8 mouse cellular contexts compared by ENCODE assay signal in the genomic region with DNA sequence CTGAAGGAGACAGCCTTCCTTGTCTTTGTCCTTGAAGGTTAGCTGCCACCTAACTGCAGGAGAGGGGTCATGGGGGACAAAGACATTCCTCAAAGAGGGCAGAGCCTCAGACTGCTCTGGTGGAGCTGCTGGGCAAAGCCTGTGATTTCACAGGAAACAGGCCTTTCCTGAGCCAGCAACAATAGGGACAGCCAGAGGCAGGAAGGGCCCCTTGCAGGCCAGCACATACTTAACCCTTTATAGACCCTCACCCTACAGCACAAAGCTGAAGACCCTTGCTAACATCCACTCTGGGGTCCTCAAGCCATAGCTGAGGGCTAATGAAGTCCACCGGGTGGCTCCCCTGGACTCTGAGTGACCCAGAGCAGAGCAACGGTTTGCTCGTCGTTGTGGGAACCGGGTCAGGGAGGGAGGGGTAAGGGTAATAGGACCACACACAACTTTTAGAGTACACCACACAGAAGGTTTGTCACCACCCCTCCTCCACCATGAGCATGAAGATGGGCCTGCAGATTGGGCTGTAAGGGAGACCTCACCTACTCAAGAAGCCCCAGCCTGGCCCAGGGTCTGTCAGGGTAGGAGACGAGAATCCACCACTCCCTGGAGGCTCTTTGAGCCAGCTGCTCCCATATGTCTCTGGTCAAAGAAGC. TPM values are rescaled to one million over a fixed set of nuclear protein-coding genes. Genes with fewer than 3 reads are reported as not detected.
A peak's percentile ranks its signal among the peaks of the same experiment; 100 is the strongest.
DNase-seq lines count a peak whose midpoint lies in the region; ATAC-seq and TF ChIP-seq lines count a peak whose summit lies in the region.

No protein-coding gene starts in this region.

- peak overlapping the region; percentile 8; the same call in 1 of the 2 replicates for H3K9ac ChIP-seq in hindbrain, embryonic 13.5 days
- 0 out of 2 replicates have a peak overlapping the region, but pooled peaks have one; percentile 15 for H3K9ac ChIP-seq in liver, embryonic 13.5 days

- H3K9me3 ChIP-seq in hindbrain, embryonic 13.5 days, result no peaks in the 10 kb centered on the region
- H3K9me3 ChIP-seq in liver, embryonic 13.5 days (replicated peaks), result no peaks in the 10 kb centered on the region

- WGBS in hindbrain, embryonic 13.5 days, result 24% methylated on average over 6 of the region's 6 CpGs
- WGBS in liver, embryonic 13.5 days (ENCODE audit: insufficient replicate concordance), result 23% methylated on average over 6 of the region's 6 CpGs
- 59% methylated on average over 6 of the region's 6 CpGs for WGBS in small intestine, adult 2 months

- peak overlapping the region; percentile 62; the same call in 1 of the 2 replicates for H3K27ac ChIP-seq in hindbrain, embryonic 13.5 days
- peak overlapping the region; percentile 57 for H3K27ac ChIP-seq in liver, embryonic 13.5 days
- peak overlapping the region; percentile 62 for H3K27ac ChIP-seq in small intestine, adult 2 months (ENCODE audit: insufficient read depth, low read depth, low read length)

- no peak for ATAC-seq in hindbrain, embryonic 13.5 days (ENCODE audit: low FRiP score)
- ATAC-seq in liver, embryonic 13.5 days (ENCODE audit: low read depth), result no peak

- no peak overlapping the region for H3K4me2 ChIP-seq in hindbrain, embryonic 13.5 days
- no peak overlapping the region for H3K4me2 ChIP-seq in liver, embryonic 13.5 days

- no peaks in the 10 kb centered on the region for H3K27me3 ChIP-seq in hindbrain, embryonic 13.5 days
- H3K27me3 ChIP-seq in liver, embryonic 13.5 days, result no peaks in the 10 kb centered on the region
- H3K27me3 ChIP-seq in small intestine, adult 2 months (ENCODE audit: control insufficient read depth, insufficient read depth, low read length), result no peaks in the 10 kb centered on the region

- peak; percentile 61 for DNase-seq in 416B (ENCODE audit: low read depth)
- DNase-seq in embryo, embryonic 10.5 days (ENCODE audit: low spot score), result peak; percentile 72
- no peak for DNase-seq in liver, embryonic 13.5 days
- no peak for DNase-seq in layer of hippocampus, adult 8-10 months (ENCODE audit: low spot score in 2 of 2)
- DNase-seq in cerebellum, adult 18-20 months, result no peak
- DNase-seq in right cerebral cortex, postnatal 14 days, result no peak

- TF ChIP-seq POLR2A in small intestine, adult 2 months (IDR thresholded peaks at IDR 0.05; ENCODE audit: low read depth, low read length), result no peak

- H3K4me3 ChIP-seq in hindbrain, embryonic 13.5 days, result no peak overlapping the region
- H3K4me3 ChIP-seq in liver, embryonic 13.5 days (replicated peaks), result no peak overlapping the region
- no peak overlapping the region for H3K4me3 ChIP-seq in small intestine, adult 2 months (ENCODE audit: low read depth, low read length)

- TF ChIP-seq CTCF in small intestine, adult 2 months (IDR thresholded peaks at IDR 0.05; ENCODE audit: extremely low read depth, insufficient read length, insufficient replicate concordance, low read depth, low read length), result no peak

- no peaks in the 10 kb centered on the region for H3K36me3 ChIP-seq in hindbrain, embryonic 13.5 days
- H3K36me3 ChIP-seq in liver, embryonic 13.5 days, result peaks cover 56% of the 10 kb centered on the region
- 0 out of 2 replicates have a peak, but pooled peaks cover 1% of the 10 kb centered on the region for H3K36me3 ChIP-seq in small intestine, adult 2 months (ENCODE audit: control insufficient read depth, insufficient read depth, low read length)

- H3K4me1 ChIP-seq in hindbrain, embryonic 13.5 days (replicated peaks), result peaks cover 18% of the 10 kb centered on the region
- H3K4me1 ChIP-seq in liver, embryonic 13.5 days (replicated peaks), result peaks cover 84% of the 10 kb centered on the region
- 0 out of 2 replicates have a peak, but pooled peaks cover under 1% of the 10 kb centered on the region for H3K4me1 ChIP-seq in small intestine, adult 2 months (ENCODE audit: control insufficient read depth, insufficient read depth, insufficient read length, low read length)

RNA-seq across cellular contexts. Expression of a gene that starts 33.5 kb away (rescaled TPM):
- polyA plus RNA-seq in hindbrain, embryonic 13.5 days (2015; fragmentation: Nextera tagmentation; extraction: Ambion mirVana), result 2.5 and 3.2 TPM in 2 replicates
- 13.9 and 14.2 TPM in 2 replicates for polyA plus RNA-seq in liver, embryonic 13.5 days (2015; fragmentation: Nextera tagmentation; extraction: Ambion mirVana)
- 29.5 and 36.4 TPM in 2 replicates for polyA plus RNA-seq in small intestine, adult 2 months (2012; rRNA removed)
- 1 to 10 TPM; 4.6 to 7.0 (median 4.9) TPM for total RNA-seq in layer of hippocampus, adult 8-10 months (2022)

RNA-seq across cellular contexts. Expression of a gene that starts 41.7 kb away (rescaled TPM):
- 69.2 and 69.6 TPM in 2 replicates for polyA plus RNA-seq in hindbrain, embryonic 13.5 days (2015; fragmentation: Nextera tagmentation; extraction: Ambion mirVana)
- 26.7 and 29.3 TPM in 2 replicates for polyA plus RNA-seq in liver, embryonic 13.5 days (2015; fragmentation: Nextera tagmentation; extraction: Ambion mirVana)
- 20.9 and 31.8 TPM in 2 replicates for polyA plus RNA-seq in small intestine, adult 2 months (2012; rRNA removed)
- total RNA-seq in layer of hippocampus, adult 8-10 months (2022), result 10 to 100 TPM; 23.4 to 31.5 (median 27.6) TPM

RNA-seq across cellular contexts. Expression of a gene that starts 41.8 kb away (rescaled TPM):
- 37.1 and 37.9 TPM in 2 replicates for polyA plus RNA-seq in hindbrain, embryonic 13.5 days (2015; fragmentation: Nextera tagmentation; extraction: Ambion mirVana)
- 12.2 and 13.7 TPM in 2 replicates for polyA plus RNA-seq in liver, embryonic 13.5 days (2015; fragmentation: Nextera tagmentation; extraction: Ambion mirVana)
- 35.7 and 44.9 TPM in 2 replicates for polyA plus RNA-seq in small intestine, adult 2 months (2012; rRNA removed)
- 10 to 100 TPM; 26.9 to 40.7 (median 31.3) TPM for total RNA-seq in layer of hippocampus, adult 8-10 months (2022)

RNA-seq across cellular contexts. Expression of a gene that starts 50.1 kb away (rescaled TPM):
- 9.9 and 10.4 TPM in 2 replicates for polyA plus RNA-seq in hindbrain, embryonic 13.5 days (2015; fragmentation: Nextera tagmentation; extraction: Ambion mirVana)
- 60.6 and 64.3 TPM in 2 replicates for polyA plus RNA-seq in liver, embryonic 13.5 days (2015; fragmentation: Nextera tagmentation; extraction: Ambion mirVana)
- 26.8 and 64.8 TPM in 2 replicates for polyA plus RNA-seq in small intestine, adult 2 months (2012; rRNA removed)
- total RNA-seq in layer of hippocampus, adult 8-10 months (2022), result 1 to 10 TPM; 1.4 to 2.4 (median 1.7) TPM

RNA-seq across cellular contexts. Expression of a gene that starts 57.1 kb away (rescaled TPM):
- polyA plus RNA-seq in hindbrain, embryonic 13.5 days (2015; fragmentation: Nextera tagmentation; extraction: Ambion mirVana), result not detected in 2 replicates
- polyA plus RNA-seq in liver, embryonic 13.5 days (2015; fragmentation: Nextera tagmentation; extraction: Ambion mirVana), result 0.20 and 0.31 TPM in 2 replicates
- 2.2 and 3.4 TPM in 2 replicates for polyA plus RNA-seq in small intestine, adult 2 months (2012; rRNA removed)
- total RNA-seq in layer of hippocampus, adult 8-10 months (2022), result not detected

Comparison
In these comparisons a context has a peak if more than half of its experiments do, and no peak if none do; other contexts are left out.
1. DNase-seq: peak in 416B (single experiment) and embryo, embryonic 10.5 days (single experiment); none in liver, embryonic 13.5 days (single experiment), layer of hippocampus, adult 8-10 months (0 of 2), cerebellum, adult 18-20 months (0 of 2) and right cerebral cortex, postnatal 14 days (single experiment).
2. Peak in every context shown above with its lines, with median percentiles within 50 percentile points of each other: H3K27ac ChIP-seq.